Mouse (Mus musculus) inflammation-experienced regulatory T-cells, adult 6 months (primary cell): ENCODE data around the gene Slc44a5. TPM values are rescaled to one million over a fixed set of nuclear protein-coding genes. Genes with fewer than 3 reads are reported as not detected.
"Not testable (repeated sequence)": the region's sequence is repeated elsewhere in the genome, so short reads cannot be mapped to it uniquely, and the experiment has no call there.

Experiments
- ATAC-seq: one replicate; pipeline ENCODE4 v1.8.0; 2017
- polyA plus RNA-seq, 3 experiments: library from polyadenylated mRNA; unstranded; fragments of 100-300 nt; shearing (Covaris generic); gene quantifications; one replicate each; pipeline ENCODE4 v1.2.1; 2017

Gene Slc44a5
- polyA plus RNA-seq, 3 experiments from 2014 or later: not detected

DNA sequence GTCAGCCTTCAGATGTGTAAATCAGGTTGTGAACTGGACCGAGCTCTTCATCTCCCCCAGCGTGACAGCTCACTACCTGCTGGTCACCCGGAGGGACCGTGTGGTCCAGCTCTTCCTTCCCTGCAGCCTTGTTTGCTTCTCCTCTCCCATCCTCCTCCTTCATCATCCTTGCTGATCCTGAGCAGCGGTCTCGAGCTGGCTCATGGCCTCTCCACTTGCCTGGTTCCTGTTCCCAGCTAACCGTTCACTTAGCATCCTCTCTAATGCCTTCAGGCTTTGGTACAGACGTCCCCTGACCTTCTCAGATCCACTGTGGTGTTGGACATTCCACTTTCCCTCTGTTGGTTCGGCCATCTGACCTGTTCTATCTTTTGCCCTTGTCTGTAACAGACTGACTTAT is 128.4 kb downstream of the Slc44a5 start:
- ATAC-seq: no peak

DNA sequence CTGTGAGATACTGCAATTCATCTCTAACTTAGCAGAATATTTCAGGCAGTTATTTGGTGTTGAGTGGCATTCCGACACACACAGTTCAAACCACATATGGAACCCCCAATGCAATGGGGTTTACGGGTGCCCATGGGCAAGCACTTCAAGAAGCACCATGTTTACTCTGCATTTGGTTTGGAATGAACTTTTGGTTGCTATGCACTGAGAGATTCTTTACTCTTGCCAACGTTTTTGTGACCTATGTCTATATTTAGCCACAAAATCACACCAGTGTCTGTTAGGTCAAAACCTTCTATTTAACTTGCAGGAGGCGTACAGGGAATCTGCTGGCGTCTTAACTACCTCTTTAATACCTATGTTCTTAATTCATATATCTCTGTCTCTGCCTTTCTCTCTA is 137.3 kb downstream of the Slc44a5 start:
- no peak for ATAC-seq

DNA sequence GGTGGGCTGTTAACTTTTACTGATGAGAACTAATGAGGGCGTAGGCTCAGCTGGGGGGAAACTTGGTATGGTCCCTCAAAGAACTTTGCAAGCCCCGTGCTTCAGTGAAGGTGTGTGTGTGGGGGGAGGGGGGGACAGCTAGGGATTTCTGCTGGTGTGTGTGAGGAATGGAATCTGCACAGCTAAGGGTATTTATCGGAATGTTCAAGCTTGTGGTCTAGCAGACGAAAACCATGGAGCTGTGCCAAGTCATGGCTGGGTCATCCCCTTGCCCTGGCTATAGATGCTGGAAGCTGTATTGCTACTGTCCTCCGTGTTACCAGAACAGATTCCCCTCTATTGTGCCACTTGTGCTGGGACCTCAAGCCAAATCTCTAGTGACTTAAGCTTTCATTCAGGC is 138.0 kb downstream of the Slc44a5 start:
- ATAC-seq: no peak

DNA sequence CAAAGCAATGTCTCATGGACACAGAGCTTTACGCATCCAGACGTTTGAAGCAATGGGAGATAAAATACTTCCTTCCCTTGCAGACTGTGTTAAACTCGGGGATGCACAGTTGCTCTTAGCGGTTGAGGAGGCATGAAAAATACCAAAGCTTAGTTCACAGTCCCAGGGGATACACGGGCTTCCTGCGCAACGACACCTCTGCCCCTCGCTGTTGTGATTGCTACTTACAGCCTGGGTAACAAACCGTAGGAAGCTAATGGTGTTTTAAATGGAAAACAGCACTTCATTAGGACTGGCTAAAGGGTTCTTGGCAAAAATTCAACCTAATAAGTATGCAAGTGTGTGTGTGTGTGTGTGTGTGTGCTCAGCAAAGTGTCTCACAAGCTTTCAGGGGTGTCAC is 141.8 kb downstream of the Slc44a5 start:
- ATAC-seq: no peak

DNA sequence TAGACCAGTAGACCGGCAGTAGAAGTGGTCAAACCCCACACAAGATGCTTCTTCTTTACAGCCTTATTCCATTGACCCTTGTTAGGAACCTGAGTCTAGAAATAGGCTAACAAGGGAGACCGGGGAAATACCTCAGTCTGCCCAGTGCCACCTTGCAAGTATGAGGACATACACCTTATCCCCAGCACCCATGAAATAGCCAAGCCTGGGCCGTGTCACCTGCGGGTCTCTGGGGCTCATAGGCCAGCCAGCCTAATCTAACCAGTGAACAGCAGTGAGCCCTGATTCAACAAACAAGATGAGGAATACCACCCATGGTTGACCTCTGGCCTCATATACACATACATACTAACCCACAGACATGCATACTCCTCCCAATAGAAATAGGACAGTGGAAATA is 142.2 kb downstream of the Slc44a5 start:
- ATAC-seq: no peak

DNA sequence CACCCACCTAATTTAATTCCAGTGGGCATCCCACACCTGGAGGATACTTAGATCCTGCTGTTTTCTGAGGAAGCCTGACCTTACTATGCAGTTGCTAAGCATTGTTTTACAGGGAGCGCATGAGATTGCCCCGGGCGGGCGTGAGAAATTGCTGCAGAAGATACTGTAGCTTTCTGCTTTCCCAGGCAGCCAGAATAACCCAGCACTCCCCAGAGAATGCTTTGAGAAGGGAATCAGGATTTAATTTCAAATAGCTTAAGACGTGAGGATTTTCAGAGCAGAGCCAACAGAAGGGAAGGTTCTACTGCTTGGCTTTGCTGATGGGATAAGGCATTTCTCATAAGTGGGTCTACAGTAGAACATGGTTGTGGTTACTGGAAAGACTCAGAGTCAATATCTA is 142.8 kb downstream of the Slc44a5 start:
- ATAC-seq: no peak

DNA sequence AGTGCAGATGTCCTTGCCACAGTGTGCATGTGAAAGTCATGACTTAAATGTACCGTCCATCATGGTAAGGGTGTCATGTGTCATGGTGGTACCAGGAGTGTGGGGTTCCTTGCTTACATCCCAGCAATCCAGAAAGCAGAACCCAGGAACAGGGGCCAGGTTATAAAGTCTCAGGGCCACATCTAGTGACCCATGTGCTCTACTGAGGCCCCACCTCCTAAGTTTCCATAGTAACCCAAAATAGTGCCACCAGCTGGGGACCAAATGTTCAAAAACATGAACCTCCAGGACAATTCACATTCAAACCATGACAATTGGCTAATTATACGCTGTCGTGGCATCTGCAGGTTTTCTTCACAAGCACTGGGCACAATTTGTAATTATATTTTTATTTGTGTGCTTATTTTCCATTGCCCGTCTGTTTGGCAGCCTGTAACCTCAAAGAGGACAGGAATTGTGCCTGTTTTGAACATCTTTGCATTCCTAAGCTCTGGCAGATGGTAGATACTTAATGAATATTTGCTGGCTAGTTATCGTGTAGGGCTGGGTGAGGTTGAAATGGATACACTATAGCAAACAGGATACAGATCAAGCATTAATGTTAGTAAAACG is 145.9 kb downstream of the Slc44a5 start:
- ATAC-seq: no peak

DNA sequence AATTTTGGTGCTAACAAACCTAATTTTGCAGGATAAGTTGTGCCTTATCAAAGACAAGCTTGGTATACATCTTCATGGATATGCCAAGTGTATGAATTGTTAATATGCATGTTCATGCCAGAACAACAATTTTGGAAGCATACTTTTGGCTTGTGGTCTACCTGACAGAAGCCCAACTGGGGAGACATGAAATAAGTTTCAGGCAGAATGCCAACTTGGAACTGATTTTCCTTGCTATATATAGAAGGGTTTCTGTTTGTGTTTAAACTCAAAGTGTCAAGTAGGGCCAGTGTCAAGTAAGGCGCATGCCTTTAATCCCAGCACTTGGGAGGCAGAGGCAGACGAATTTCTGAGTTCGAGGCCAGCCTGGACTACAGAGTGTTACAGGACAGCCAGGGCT is 149.3 kb downstream of the Slc44a5 start:
- ATAC-seq: no peak

DNA sequence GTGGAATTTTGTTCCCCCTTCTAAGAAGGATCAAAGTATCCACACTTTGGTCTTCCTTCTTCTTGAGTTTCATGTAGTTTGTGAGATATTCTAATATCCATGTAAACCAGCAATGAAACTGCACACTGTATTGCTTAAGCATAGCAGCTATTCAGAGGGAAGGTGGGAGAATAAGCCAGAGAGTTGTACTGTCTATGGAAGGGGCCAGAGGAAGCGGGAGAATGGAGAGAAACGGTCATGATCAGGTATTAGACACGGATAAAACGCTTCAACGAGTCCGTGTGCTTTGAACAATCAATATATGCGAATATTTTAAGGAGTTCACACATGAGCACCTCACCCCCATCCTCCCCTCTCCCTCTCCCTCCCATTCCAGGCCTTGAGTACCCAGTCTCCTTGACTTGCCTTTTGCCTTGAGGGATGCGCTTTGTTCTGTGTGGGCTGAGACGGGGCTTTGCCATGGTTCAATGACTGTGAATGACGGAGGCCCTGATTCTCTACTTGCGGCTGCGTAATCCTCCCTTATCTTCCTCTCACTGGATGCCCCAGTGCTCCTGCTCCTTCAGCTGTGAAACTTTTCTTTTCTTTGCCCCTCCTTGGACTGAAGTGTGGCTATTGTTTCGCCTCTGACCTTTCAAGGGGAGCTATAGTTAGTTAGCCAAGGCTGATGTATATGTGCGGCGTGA is 151.8 kb downstream of the Slc44a5 start:
- no peak for ATAC-seq

DNA sequence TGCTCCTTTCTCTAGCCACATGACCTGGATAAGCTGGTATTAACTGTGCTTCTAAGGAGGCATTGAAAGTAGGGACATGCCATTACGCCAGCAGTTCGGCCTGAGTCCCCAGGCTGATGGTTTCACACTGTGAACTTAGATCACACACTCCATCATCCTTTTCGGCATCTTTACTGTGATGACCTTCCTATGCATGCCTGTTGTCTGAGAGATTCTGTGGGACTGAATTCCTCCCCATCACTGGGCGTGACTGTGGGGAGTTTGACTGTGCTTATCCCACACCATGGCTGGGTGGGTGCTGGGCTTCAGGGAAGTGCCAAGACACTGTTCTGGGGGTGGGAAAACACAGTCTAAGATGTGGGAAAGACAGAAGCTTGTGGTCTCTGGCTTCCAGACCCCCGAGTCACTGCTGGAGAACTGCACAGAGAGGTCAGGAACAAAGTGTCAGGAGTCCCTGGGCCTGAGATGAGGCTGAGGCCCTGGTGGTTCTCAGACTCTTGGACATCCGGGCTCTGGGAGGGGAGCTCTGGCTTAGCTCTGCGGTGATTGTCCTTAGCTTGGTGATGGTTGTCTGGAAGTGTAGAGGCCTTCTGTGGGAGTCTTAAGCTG is 152.6 kb downstream of the Slc44a5 start:
- ATAC-seq: no peak

DNA sequence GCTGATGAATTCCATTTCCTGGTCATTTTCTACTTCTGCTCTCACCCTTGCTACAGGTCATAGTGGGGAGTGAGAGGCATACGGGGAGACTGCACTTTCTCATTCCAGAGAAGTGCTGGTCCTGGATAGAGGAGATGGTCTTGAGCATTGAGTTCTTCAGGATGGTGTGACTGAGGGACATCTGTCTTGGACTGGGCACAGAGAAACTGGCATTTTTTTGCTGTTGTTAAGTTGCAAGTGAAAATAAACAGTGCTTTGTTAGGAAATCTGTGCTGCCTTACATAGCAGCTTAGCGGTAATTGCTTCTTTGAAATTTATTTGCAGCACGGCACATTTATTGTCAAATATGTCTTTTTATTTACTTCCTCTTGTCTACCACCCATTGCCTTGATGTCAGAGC is 154.0 kb downstream of the Slc44a5 start:
- no peak for ATAC-seq

DNA sequence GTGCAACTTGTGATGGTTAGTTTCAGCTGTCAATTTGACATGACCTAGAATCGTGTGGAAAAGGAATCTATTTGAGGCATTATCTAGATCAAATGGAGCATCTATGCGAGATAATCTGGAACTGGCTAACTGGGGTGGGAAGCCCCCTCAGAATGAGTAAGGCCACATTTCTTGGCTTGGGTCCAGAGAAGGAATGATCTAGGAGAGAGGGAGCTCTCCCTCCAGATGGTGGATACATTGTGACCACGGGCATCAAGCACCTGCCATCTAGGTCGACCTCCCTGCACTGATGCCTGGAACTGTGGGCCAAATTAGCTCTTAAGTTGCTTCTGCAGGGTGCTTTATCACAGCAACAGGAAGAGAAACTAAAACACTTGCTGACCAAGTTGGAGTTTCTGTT is 155.8 kb downstream of the Slc44a5 start:
- no peak for ATAC-seq

DNA sequence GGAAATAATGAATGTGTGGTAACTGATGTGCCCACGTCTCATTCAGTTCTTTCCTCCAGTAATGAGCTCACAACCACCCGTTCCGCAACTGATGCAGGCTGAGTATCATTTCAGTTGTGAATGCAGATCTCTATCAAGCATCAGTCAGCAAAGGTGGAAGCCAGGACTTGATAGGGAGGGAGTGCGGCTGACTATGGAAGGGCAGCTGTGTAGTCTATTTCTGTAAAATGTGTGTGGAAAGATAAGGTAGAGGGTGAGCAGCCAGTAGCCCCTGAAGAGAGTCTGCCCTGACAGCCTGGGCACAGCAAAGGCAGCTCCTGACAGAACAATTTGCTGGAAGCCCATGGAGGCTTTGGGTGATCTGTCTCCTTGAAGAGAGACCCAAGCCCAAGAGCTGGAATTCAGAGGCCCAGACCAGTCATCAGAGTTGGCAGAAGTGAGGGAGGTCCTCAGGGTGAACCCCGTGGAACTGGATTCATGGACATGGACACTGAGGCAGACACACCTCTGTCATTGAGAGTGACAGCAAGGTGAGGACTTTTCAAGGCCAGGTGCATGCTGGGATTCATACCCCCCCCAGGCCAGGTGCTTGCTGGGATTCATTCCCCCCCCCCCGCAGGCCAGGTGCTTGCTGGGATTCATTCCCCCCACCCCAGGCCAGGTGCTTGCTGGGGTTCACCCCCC is 157.3 kb downstream of the Slc44a5 start:
- ATAC-seq: no peak

DNA sequence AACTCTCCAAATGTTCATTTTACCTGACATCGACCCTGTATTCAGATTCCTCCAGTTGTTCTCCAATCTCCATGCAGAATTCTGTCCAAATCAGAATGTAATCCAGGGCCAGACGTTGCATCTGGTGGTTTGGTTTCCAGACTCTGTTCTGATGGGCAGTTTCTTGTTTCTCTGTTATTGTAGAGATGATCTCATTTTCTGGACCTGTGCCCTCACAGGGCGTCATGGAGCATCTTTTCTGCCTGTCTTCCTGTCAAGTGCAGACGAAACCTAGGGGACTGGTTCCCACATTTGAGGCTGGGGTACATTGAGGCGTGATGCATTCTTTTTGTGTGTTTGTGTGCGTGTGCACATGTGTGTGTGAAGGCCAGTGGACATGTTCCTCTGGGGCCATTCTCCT is 160.8 kb downstream of the Slc44a5 start:
- ATAC-seq: no peak

DNA sequence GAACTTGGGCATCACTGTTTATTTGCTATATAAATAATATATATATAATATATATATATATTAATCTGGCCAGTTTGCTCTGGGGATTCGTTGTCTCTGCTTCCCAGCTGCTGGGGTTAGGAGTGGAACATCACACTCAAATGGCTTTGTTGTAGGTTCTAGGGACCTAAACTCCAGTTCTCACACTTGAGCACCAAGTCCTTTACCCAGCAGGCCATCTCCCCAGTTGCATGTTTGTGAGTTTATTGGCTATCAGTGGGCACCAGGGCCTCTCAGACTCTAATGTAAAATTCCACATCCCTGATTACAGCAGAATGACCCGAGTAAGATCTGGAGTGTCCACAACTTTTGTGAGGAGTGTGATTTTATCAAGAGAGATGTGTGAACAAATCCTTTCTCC is 161.5 kb downstream of the Slc44a5 start:
- no peak for ATAC-seq

DNA sequence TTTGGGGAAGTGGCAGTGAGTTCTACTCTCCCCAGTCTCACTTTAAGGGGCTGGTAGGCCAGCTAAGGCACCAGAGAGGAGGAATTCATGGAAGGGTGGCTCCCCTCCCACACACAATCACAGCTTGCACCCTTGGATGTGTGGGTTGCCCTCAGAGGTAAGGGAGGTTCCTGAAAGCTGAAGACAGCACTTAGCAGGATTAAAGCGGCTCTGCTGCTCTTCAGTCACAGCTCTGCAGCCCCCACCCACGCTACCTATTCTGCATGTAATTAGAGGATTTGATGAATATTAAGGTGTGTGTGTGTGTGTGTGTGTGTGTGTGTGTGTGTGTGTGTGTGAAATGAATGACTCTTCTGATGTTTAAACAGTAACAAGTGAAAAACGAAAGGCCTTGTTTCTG is 163.3 kb downstream of the Slc44a5 start:
- no peak for ATAC-seq

DNA sequence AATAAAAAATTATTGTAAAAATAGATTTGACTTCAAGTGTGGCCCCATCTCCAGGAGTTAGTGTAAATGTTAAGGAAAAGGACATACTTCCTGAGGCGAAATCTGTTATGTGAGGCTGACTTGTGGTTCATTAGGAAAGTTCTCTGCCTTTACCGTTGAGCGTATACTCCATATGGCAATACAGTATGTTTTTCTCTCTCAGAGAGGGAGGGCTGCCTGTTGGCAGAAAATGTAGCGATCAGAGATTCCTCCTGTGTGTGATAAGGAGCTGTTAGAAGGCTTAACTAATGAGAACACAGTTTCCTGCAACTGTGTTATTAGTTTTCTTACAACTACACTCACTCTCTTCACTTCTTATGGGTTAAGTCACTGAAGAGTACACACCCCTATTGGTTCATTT is 168.1 kb downstream of the Slc44a5 start:
- ATAC-seq: no peak

DNA sequence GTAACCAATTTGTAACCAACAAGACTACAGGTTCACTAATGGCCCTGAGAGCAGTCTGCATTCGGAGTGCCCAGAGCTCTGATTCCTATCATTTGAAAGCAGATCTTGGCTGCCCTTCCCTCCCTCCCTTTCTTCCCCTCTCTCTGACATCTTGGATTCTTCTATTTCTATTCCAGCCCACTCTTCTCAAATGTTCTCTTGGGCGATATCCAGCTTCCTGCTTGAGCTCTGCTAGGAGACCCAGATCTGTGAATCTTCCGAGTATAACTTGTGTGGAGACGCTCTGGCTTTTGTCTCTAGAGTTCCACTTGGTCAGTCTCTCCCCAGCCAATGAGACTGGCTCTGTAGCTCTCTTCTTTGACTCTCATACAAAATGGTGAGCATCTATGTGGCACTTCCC is 169.4 kb downstream of the Slc44a5 start:
- no peak for ATAC-seq

DNA sequence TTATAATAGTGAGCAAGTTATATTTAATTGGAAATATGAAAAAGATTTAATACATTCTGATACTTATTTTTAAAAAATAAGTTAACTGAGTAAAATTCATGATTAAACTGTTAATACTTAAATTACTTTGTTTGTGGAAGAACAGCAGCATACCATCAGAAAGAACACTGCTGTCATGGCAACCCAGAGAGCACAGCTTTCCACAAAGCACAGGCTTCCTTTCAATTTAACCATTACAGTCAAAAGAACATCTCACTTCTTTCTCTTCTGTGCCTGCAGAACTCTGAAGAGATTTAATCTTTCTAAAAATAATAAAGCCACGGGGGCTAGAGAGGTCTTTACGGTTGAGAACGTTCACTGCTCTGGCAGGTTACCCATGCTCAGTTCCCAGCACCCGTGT is 172.5 kb downstream of the Slc44a5 start:
- no peak for ATAC-seq

DNA sequence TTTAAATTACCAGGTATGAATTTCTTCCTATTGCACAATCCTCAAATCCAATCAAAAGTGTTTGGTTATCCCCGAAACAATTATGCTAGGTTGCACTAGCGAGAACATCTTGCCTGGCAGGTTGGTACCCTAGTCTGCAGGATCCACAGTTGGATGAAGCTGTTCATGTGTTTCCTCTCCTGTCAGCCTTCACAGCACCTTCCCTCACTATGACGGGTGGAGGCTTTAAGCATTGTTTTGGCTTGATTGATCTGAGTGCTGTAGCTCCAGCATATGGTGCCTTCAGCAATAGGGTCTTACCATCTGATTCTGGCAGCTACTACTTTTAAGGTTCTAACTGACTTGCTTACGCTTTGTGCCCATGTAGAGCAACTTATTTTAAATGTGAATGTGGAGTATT is 176.5 kb downstream of the Slc44a5 start:
- no peak for ATAC-seq

DNA sequence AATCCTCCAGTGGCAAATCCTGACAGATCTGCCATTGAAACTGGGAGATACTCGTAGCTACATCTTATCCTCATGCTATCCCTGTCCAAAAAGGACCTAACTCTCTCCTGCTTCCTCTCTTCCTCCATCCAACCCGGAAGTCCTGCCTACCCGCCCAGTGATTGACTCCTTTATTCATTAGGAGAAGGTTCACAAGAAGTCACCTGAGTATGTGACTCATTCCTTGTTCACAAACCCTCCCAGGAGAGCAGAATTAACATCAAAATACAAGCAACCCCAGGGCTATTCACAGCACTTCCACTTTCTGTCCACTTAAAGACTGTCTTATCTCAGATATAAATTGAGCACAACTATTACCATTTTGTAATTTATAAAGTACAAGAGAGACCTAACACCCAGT is 180.3 kb downstream of the Slc44a5 start:
- ATAC-seq: not testable (repeated sequence)

DNA sequence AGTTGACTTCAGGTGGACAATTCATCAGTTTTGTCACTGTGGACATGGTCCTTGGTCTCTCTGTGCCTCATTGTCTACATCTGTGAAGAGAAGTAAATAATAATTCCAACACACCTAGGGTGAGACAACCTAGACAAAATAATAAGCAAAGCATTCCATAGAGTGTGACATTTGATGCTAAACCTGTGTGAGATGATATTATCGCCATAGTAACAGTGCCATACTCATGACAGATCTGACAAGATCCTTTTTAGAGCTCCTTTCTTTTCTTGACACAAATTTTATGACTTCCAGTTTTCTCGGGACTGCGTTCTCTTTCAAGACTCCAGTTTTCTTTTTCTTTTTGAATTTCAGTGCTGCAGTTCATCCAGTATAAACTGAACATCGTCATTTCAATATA is 192.6 kb downstream of the Slc44a5 start:
- ATAC-seq: no peak

DNA sequence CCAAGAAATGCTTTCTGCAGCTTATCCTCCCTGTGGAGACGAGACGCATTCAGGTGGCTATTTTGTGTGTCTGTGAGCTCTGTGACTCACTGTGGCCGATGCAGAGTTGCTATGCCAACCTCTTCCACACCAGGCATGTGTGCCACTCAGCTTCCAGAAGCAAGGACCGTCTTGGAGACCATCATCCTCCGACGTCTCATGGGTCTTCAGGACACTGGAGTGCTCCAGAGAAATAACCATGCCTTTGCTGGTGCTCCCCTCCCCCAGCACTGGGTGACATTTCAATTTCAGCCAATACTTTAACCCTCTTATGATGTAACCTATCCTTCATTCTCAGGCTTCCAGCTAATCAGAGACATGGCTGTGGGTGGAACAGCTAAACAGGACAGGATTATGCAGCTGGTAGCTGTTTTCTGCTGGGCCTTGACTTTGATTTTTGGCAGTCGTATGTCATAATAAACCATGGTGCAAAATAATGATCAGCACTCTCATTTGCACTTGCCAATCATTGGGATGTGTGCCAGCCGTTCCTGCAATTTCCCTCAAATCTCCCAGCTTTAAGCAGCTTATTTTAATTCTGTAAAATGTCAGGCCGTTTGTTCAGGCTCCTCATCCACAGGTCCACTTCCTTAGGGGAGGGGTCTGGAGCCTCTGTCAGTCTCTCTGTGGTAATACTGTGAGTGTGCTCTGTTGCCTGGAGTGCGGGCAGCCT is 198.8 kb downstream of the Slc44a5 start:
- ATAC-seq: no peak
